Mouse (Mus musculus) heart, adult 2 months (tissue): ENCODE measurements around the gene Eno2. TPM values are rescaled to one million over a fixed set of nuclear protein-coding genes. Genes with fewer than 3 reads are reported as not detected.
"Not testable (repeated sequence)": the region's sequence is repeated elsewhere in the genome, so short reads cannot be mapped to it uniquely, and the experiment has no call there.

Experiments
- DNase-seq, 2 experiments: peaks; one replicate each; pipeline ENCODE4 v3.0.0; 2021
- H3K27ac ChIP-seq: fragments of 200-600 bp; 2 replicates; pipeline ENCODE4 v1.8.1; 2022
- H3K27me3 ChIP-seq: fragments of 200-500 bp; 2 replicates; pipeline ENCODE4 v1.6.1; 2012; ENCODE audit warnings: mild to moderate bottlenecking, low read length, inconsistent platforms, mixed read lengths; ENCODE audit not compliant: control insufficient read depth, insufficient read depth
- H3K36me3 ChIP-seq: fragments of 200-500 bp; 2 replicates; pipeline ENCODE4 v1.6.1; 2012; ENCODE audit warnings: low read length, inconsistent platforms; ENCODE audit not compliant: control insufficient read depth, insufficient read depth
- H3K4me1 ChIP-seq: fragments of 200-500 bp; 2 replicates; pipeline ENCODE4 v1.6.1; 2011; ENCODE audit warnings: low read length; ENCODE audit not compliant: control insufficient read depth, insufficient read depth
- H3K4me3 ChIP-seq: fragments of 200-600 bp; 2 replicates; pipeline ENCODE4 v1.8.1; 2022
- H3K79me2 ChIP-seq: fragments of 200-500 bp; replicated peaks from 2 replicates; pipeline ENCODE4 v1.6.1; 2012; ENCODE audit warnings: mild to moderate bottlenecking, inconsistent platforms, low read length, moderate library complexity, mixed read lengths; ENCODE audit not compliant: control insufficient read depth, insufficient read depth
- H3K9ac ChIP-seq: fragments of 200-500 bp; 2 replicates; pipeline ENCODE4 v1.6.1; 2012; ENCODE audit warnings: low read depth, mild to moderate bottlenecking, control low read depth, inconsistent platforms, low read length, mixed read lengths
- CTCF ChIP-seq: fragments of 200-600 bp; IDR thresholded peaks from 2 replicates; pipeline ENCODE4 v1.8.1; 2022; ENCODE audit warnings: antibody characterized with exemption, mild to moderate bottlenecking, moderate library complexity
- EP300 ChIP-seq: fragments of 200-500 bp; IDR thresholded peaks from 2 replicates; pipeline ENCODE4 v1.6.1; 2011; ENCODE audit warnings: low read depth, low read length, control low read depth; ENCODE audit not compliant: insufficient read depth
- POLR2A ChIP-seq: fragments of 200-500 bp; IDR thresholded peaks from 2 replicates; pipeline ENCODE4 v1.6.1; 2011; ENCODE audit warnings: mild to moderate bottlenecking, low read depth, low read length, control low read depth; ENCODE audit not compliant: insufficient read depth
- WGBS: fragments of 180-500 bp; shearing (Covaris S2); methylation state at CpG from one replicate; pipeline ENCODE4 v1.1.7; 2018; 5-methylcytosine and 5-hydroxymethylcytosine counted together
- intact Hi-C: fragments of 180-260 bp; cut with DNase I; formaldehyde crosslinking; loops from one replicate; pipeline ENCODE4 v1.15.1; 2025
- polyA plus RNA-seq: library from polyadenylated mRNA; depleted of rRNA; stranded (reverse); fragments of >200 nt; gene quantifications from 2 replicates; pipeline ENCODE4 v1.2.3, GENCODE M21; 2012
- total RNA-seq, 2 experiments: library from RNA; stranded (reverse); gene quantifications; 2 replicates each; pipeline ENCODE4 v1.2.3; 2021

The Eno2 gene
- total and polyA plus RNA-seq, 3 experiments, result 2.4 to 2.7 (median 2.4) TPM

- Histone ChIP-seq H3K4me1 (peaks cover 7% of the 10 kb centered on the region), H3K27me3 (no peaks in the 10 kb centered on the region), H3K9ac (no peak overlapping the region), H3K27ac (no peak overlapping the region), H3K4me3 (no peak overlapping the region), H3K79me2 (no peaks in the 10 kb centered on the region), H3K36me3 (no peaks in the 10 kb centered on the region)
- intact Hi-C loops, result no loop called here
- no peak for DNase-seq
- 90% methylated on average over 3 of the region's 3 CpGs for WGBS
- TF ChIP-seq POLR2A (no peak), EP300 (no peak), CTCF (no peak)
Observed at GRCm38 (mm10) chr6:124804341-124804740, 34.9 kb upstream of the Eno2 start.

- H3K4me3 ChIP-seq, DNase-seq, intact Hi-C loops, H3K27ac ChIP-seq, H3K79me2 ChIP-seq, H3K9ac ChIP-seq, H3K36me3 ChIP-seq, H3K27me3 ChIP-seq, H3K4me1 ChIP-seq: not testable (repeated sequence)
- WGBS, result 96% methylated on average over 4 of the region's 4 CpGs
Observed at GRCm38 (mm10) chr6:124803691-124804090, 34.2 kb upstream of the Eno2 start.

DNA sequence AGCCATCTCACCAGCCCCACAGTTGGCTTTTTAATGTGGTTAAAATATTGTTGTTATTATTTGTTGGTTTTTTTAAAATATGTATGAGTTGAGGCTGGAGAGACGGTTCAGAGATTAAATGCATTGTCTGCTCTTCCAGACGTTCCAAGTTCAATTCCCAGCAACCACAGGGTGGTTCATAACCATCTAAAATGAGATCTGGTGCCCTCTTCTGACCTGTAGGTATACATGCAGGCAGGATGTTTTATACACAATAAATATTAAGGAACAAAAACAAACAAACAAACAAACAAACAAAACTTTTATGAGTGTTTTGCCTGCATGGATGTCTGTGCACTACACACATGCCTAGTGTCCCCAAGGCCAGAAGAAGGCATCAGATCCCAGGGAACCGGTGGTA, 33.6 kb upstream of the Eno2 start:
- no peaks in the 10 kb centered on the region for H3K36me3 ChIP-seq
- peaks cover 5% of the 10 kb centered on the region for H3K4me1 ChIP-seq
- TF ChIP-seq EP300 (no peak), CTCF (no peak), POLR2A (no peak)
- DNase-seq, result no peak
- intact Hi-C loops, result no loop called here
- no peak overlapping the region for H3K4me3 ChIP-seq
- 80% methylated on average over 3 of the region's 3 CpGs for WGBS
- no peak overlapping the region for H3K9ac ChIP-seq
- no peaks in the 10 kb centered on the region for H3K27me3 ChIP-seq
- no peak overlapping the region for H3K27ac ChIP-seq
- H3K79me2 ChIP-seq, result no peaks in the 10 kb centered on the region

DNA sequence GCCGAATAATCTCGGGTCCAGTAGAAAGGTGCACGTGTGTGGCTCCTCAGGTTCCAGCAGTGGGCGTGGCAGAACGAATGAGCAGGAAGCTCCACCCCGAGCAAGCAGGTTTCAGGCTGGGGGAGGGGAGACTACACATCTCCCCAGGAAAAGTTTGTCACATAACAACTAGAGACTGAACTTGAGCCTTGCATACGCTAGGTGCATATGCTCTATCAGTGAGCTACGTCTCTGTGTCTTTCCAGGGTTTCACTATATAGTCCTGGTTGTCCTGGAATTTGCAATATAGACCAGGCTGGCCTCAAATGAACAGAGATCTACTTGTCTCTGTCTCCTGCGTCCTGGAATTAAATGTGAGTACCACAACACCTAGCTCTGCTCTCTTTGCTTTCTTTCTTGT, 32.9 kb upstream of the Eno2 start:
- not testable (repeated sequence) for H3K4me3 ChIP-seq, H3K36me3 ChIP-seq

GRCm38 (mm10) chr6:124796200-124796599, 26.7 kb upstream of the Eno2 start:
- Histone ChIP-seq H3K79me2 (no peaks in the 10 kb centered on the region), H3K36me3 (no peaks in the 10 kb centered on the region), H3K27me3 (no peaks in the 10 kb centered on the region), H3K4me1 (no peaks in the 10 kb centered on the region), H3K4me3 (no peak overlapping the region), H3K27ac (no peak overlapping the region), H3K9ac (no peak overlapping the region)
- no peak for TF ChIP-seq CTCF
- no peak for TF ChIP-seq EP300
- intact Hi-C loops, result no loop called here
- no peak for DNase-seq
- WGBS, result 75% methylated on average over 2 of the region's 2 CpGs

More for the DNA sequence above, 32.9 kb upstream of the Eno2 start:
- H3K79me2 ChIP-seq, H3K27me3 ChIP-seq, intact Hi-C loops, DNase-seq, H3K4me1 ChIP-seq, H3K9ac ChIP-seq, H3K27ac ChIP-seq: not testable (repeated sequence)
- 24% methylated on average over 6 of the region's 9 CpGs for WGBS

DNA sequence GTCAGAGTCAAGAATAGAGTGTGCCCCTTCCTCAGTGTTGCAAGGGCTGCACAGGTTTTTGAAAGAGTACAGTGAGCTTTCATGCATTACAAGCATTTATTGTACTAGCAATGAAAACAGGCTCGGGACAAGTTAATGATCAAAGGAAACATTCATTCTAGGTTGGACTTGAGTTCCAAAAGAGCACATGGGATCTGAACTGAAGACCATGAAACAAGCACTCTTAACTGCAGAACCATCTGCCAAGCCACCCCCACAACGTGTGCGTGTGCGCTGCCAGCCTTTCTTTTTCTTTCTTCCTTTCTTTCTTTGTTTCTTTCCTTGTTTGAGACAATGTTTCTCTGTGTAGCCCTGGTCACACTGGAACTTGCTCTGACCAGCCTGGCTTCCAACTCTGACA, 26.3 kb upstream of the Eno2 start:
- Histone ChIP-seq H3K9ac (no peak overlapping the region), H3K79me2 (no peaks in the 10 kb centered on the region), H3K27me3 (no peaks in the 10 kb centered on the region), H3K4me3 (no peak overlapping the region), H3K27ac (no peak overlapping the region), H3K36me3 (no peaks in the 10 kb centered on the region), H3K4me1 (no peaks in the 10 kb centered on the region)
- DNase-seq, result no peak
- intact Hi-C loops, result no loop called here
- 86% methylated on average over 4 of the region's 4 CpGs for WGBS
- TF ChIP-seq EP300 (no peak), CTCF (no peak), POLR2A (no peak)

- Histone ChIP-seq H3K4me1 (no peaks in the 10 kb centered on the region), H3K79me2 (no peaks in the 10 kb centered on the region), H3K4me3 (no peak overlapping the region), H3K27me3 (no peaks in the 10 kb centered on the region), H3K27ac (no peak overlapping the region), H3K36me3 (no peaks in the 10 kb centered on the region), H3K9ac (no peak overlapping the region)
- intact Hi-C loops, result no loop called here
- TF ChIP-seq EP300 (no peak), CTCF (no peak), POLR2A (no peak)
- 85% methylated on average over 3 of the region's 3 CpGs for WGBS
- DNase-seq, result no peak
Observed at GRCm38 (mm10) chr6:124791911-124792310, 22.4 kb upstream of the Eno2 start.
